Mouse (Mus musculus) R1 (cell line): ENCODE results near the gene Celf2.

Source experiments
- DNase-seq: peaks from one replicate; pipeline ENCODE4 v3.0.0-alpha.2; 2018; ENCODE audit warnings: low read depth, low spot score

The Celf2 gene

GRCm38 (mm10) chr2:6739998-6740668 lies 769.2 kb downstream of the Celf2 start:
- no peak for DNase-seq

DNA sequence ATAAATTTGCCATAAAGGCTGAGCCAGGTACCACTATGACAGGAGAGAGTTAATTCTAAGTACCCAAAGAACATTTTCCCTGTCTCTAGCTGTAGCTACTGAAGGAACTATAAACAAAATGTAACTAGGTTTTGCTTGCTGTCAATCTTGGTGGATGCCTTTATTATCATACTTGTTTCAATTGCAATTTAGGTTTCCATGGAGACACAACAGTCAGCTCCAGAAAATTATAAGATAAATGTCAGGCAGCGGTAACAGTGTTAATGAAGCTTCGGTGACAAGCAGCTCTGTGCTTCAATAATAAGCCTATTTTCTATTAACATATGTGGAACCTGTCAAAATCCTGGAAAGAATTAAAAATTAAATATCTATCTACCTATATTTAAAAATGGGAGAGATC lies 777.3 kb downstream of the Celf2 start:
- DNase-seq: no peak

DNA sequence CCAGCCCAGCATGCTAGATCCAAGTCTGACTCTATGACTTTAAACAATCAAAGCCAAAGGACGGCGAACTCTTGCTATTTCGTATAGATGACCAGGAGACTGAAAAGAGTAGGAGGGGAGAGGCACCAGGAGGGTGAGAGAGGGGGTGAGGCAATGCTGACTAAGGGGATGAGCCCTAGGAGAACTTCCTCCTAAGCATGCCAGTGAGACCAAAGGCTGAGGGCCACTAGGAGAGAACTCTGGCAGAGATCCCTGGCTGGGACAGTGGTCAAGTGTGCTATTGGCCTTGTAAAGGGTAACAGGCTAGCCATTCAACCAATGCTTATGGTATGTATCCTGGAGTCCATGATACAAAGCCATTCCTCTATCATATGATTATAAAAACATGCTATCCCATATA lies 778.5 kb downstream of the Celf2 start:
- no peak for DNase-seq

DNA sequence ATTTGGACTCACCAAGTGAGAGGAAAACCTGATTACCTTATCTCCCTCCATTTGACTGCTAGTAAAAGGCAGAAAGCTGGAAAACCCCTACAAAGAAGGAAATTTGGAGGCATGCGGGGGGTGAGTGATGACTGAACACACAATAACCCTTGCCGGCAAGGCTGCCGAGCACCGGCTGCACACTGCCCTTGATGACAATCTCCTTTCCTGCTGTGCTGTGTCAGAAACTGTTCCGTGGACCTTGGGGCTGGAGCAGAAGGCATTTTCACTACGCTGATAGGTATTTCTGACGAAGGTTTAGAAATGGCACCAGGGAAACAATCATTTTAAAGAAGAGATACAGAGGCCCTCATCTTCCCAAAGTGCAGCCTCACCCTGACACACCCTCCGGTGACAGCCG lies 779.4 kb downstream of the Celf2 start:
- DNase-seq: no peak

DNA sequence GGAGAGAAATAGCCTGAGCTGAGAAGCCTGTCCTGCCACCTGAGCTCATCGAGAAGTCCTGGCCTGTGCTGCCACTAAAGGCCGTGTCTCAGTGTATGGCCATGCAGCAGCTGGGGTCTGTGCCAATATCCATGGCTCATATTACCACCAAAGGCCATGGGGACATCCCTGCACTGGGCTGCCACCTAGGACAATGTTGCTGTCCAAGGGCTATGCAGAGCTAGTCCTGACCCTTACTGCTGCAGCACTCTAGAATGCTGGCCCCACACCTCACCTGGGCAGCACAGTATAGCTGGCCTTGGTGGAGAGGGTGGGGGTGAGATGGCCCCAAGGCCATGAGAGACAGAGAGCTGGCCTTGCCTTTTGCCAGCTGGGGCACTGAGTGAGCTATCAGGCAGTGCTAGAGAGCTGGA lies 780.5 kb downstream of the Celf2 start:
- DNase-seq: no peak

- DNase-seq: no peak
Measured at GRCm38 (mm10) chr2:6727366-6727765, 782.0 kb downstream of the Celf2 start.

DNA sequence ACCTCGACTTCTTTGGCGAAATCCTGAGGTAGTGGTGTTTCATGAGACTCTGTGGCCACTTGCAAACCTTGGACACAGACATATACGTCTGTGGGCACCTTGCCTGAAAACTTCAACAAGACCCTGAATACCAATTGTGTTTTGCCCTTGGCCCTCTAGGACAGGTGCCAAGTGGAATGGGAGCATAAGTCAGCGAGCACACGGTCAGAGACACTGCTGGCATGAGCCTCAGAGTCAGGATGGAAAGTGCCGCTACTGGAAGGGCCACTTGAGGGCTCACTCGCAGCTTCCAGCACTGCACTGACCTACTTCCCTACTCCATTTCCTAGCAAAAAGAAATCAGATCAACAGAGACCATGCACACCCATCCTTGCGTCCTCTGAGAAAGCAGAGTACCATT lies 783.3 kb downstream of the Celf2 start:
- DNase-seq: no peak

DNA sequence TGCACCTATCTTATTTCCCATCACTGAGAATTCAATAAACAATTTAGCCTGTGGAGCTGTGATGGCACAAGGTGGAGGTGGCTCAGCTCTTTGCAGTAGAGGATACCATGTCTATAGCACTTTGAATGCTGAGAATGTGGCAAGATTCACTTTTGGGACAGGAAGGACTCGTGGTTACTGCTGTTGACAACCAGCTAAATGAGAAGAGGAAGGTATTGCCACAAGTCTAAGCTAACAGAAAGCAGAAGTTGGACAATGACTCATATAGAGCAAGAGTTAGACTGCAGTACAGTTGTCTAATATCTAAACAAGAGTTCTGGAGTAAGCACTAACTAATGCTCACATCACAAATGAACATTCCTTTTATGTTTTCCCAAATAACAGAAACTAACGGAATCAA lies 785.8 kb downstream of the Celf2 start:
- no peak for DNase-seq

- DNase-seq: no peak
Measured at GRCm38 (mm10) chr2:6721460-6722401, 787.6 kb downstream of the Celf2 start.

DNA sequence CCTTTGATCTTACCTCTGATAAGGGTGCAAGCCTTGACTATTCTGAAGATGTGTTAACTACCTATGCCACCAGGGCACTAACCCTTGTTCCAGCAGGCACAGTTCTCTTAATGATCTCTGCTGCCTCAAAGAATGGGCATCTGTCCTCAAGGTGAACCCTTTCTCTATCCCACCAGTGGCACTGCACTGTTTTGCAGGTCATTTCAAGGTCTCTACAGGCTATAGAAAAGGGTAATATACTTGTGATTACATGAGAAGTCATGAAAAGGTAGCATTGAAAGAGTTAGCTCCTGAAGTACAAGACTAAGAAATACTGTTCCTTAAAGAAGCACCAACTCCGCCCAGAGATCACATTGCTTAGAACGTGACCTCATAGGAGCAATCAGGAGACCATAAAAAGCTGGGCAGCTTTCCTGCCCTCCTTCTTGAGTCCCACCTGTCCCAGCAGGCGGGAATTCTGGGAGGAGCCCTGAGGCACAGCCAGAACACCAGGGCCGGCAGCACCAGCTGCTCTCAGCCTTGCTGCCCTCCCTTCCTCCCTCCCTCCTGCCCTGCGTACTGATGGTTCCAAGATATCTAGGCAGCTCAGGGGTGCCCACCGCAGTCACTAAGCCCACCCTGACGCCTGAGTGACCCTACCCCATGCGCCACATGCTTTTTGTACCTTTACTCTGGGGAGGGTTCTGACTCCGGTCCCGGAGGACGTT lies 788.5 kb downstream of the Celf2 start:
- peak; percentile 25 for DNase-seq

GRCm38 (mm10) chr2:6718864-6719263 lies 790.5 kb downstream of the Celf2 start:
- no peak for DNase-seq

DNA sequence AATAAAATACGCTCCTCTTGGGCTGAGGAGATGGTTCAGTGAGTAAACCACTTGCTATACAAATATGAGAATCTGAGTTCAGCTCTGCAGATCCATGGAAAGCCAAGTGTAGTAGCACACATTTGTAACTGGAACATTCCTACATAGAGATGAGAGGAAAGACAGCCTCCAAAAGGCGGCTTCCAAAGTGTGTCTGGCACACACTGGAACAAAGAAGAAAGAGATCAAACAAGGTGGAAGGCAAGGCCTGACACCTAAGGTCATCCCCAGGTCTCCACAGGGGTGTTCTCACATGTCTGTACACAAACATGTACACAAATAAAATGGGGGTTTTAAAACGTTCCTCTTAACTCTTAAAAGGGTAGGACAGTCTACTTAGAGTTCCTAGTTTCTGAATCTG lies 791.4 kb downstream of the Celf2 start:
- DNase-seq: no peak

- no peak for DNase-seq
Measured at GRCm38 (mm10) chr2:6715562-6715961, 793.8 kb downstream of the Celf2 start.

GRCm38 (mm10) chr2:6713529-6713928 lies 795.8 kb downstream of the Celf2 start:
- DNase-seq: no peak

GRCm38 (mm10) chr2:6710687-6711430 lies 798.5 kb downstream of the Celf2 start:
- no peak for DNase-seq

DNA sequence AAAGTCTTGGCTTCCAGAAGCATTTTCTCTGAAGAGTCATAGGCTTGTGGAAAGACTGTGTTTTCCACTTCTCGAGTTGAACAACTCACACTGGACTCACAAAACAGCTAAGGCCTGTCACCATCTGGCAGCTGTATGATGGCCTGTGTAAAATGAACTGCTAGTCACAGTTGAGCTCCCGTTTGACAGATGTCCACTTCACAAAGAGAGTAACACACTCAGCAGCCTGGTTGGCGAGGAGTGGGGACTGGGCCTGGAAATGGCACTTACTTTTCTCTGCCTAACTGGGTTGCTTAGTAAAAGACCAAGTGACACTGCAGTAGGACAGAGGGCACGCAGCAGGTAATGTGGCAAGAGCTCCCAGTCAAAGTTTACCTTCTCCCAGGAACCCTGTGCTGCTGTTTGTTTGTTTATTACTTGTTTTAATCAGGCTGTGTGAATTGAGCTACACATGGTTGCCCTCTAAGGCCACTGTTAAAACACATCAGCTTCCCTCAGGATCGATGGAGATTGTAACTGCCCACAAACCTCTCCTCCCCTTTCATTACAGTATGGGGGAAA lies 801.3 kb downstream of the Celf2 start:
- no peak for DNase-seq

DNA sequence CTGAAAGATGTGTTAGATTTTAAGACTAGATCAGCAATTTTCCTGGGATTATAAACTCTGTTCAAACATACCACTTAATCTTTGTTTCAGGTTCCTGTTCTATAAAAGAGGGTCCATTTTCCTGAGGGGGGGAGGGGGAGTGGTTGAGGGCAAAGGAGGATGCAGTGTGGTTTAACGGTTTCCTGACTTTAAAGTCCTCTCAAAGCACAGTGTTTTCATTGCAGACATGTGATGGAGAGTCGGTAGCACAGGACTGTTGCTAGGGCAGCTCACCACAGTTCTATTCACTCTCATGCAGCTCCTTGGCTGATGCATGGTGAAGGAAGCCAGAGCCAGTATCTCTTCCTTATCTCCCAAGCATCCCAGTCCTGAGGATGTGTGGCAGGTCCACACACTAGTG lies 802.1 kb downstream of the Celf2 start:
- DNase-seq: no peak

GRCm38 (mm10) chr2:6705929-6706739 lies 803.2 kb downstream of the Celf2 start:
- DNase-seq: no peak

DNA sequence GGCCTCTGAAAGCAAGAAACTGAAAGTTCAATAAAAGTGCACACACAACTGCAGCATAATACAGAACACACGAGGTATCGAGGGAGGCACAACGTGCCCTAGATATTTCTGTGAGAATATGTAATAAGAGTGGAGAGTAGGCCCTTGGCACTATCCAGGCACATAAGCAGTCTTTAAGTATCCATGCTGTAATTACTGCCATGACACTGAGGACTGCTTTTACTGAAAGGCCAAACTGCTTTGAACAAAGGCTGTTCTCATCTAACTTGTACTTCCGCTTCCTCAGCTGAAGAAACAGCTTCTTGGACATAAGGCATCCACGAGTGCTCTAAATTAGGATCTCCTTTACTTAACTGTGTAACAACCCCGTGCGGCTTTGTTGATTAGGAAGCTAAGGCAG lies 803.9 kb downstream of the Celf2 start:
- no peak for DNase-seq

- DNase-seq: no peak
Measured at GRCm38 (mm10) chr2:6704804-6705203, 804.6 kb downstream of the Celf2 start.
